Mouse (Mus musculus) forebrain, embryonic 16.5 days (tissue): Measurements from ENCODE around the gene Slc6a11. TPM values are rescaled to one million over a fixed set of nuclear protein-coding genes. Genes with fewer than 3 reads are reported as not detected.

Experiments
- polyA plus RNA-seq: library from polyadenylated mRNA; unstranded; fragments of >200 nt; fragmentation: Nextera tagmentation; extraction: Ambion mirVana; gene quantifications from 2 replicates; pipeline ENCODE4 v1.2.1, GENCODE M21; 2015

Slc6a11 gene
- polyA plus RNA-seq, 1 experiment from 2014 or later: 18.6 TPM

Other genes with a start within 250 kb of the Slc6a11 start
- gene Atp2b2, start 88.6 kb upstream of the Slc6a11 start, polyA plus RNA-seq: 30.7 and 32.2 TPM in 2 replicates
- 107 and 138 TPM in 2 replicates for gene Slc6a1, start 151.4 kb downstream of the Slc6a11 start, polyA plus RNA-seq